Mouse (Mus musculus) CH12.LX (cell line): Measurements from ENCODE around the gene Gm4969. TPM values are rescaled to one million over a fixed set of nuclear protein-coding genes. Genes with fewer than 3 reads are reported as not detected.

Experiments used
- DNase-seq: peaks from one replicate; pipeline ENCODE4 v3.0.0-alpha.2; 2013; ENCODE audit errors: extremely low read depth
- H3K27ac ChIP-seq: 2 replicates; pipeline ENCODE4 v1.5.1; 2012; ENCODE audit warnings: low read depth, mild to moderate bottlenecking, control low read depth, moderate library complexity; ENCODE audit not compliant: insufficient read depth
- H3K27me3 ChIP-seq: replicated peaks from 2 replicates; pipeline ENCODE3; 2012; ENCODE audit warnings: inconsistent platforms
- H3K36me3 ChIP-seq, 2 experiments: replicated peaks in 1 of 2; 2 replicates each; pipeline versions ENCODE3 to v1.6.1; 2012; ENCODE audit warnings: inconsistent platforms in 1 of 2, low read length in 1 of 2, mild to moderate bottlenecking in 1 of 2, mixed read lengths in 1 of 2, moderate library complexity in 1 of 2; ENCODE audit not compliant: control insufficient read depth in 1 of 2, insufficient read depth in 1 of 2
- H3K4me1 ChIP-seq, 2 experiments: 2 replicates each; pipeline ENCODE4 v1.6.1; 2012; ENCODE audit warnings: inconsistent platforms in 1 of 2, moderate library complexity in 1 of 2; ENCODE audit not compliant: insufficient read depth in 2 of 2, control insufficient read depth in 1 of 2
- H3K4me2 ChIP-seq: 2 replicates; pipeline ENCODE4 v1.6.1; 2012; ENCODE audit warnings: low read depth, mild to moderate bottlenecking, control low read depth; ENCODE audit not compliant: poor library complexity, insufficient read depth, severe bottlenecking
- H3K4me3 ChIP-seq, 3 experiments: fragments of 150-350 bp in 1 of 3; sonication (generic) in 1 of 3; replicated peaks in 1 of 3; 2 replicates each; pipeline versions ENCODE3 to v1.5.1; 2011 to 2012; ENCODE audit warnings: low read depth in 2 of 3, low read length in 2 of 3, mild to moderate bottlenecking in 2 of 3, moderate library complexity in 2 of 3, control low read depth in 1 of 3, improper control_type of control experiment in 1 of 3, inconsistent platforms in 1 of 3, mixed read lengths in 1 of 3; ENCODE audit not compliant: poor library complexity in 1 of 3
- H3K79me2 ChIP-seq: replicated peaks from 2 replicates; pipeline ENCODE4 v1.6.1; 2012; ENCODE audit warnings: mild to moderate bottlenecking, moderate library complexity; ENCODE audit not compliant: control insufficient read depth, poor library complexity, insufficient read depth, severe bottlenecking; ENCODE audit errors: extremely low read depth
- H3K9ac ChIP-seq: 2 replicates; pipeline ENCODE4 v1.6.1; 2012; ENCODE audit warnings: low read depth, mild to moderate bottlenecking, control low read depth, moderate library complexity; ENCODE audit not compliant: insufficient read depth
- H3K9me3 ChIP-seq: replicated peaks from 2 replicates; pipeline ENCODE3; 2012; ENCODE audit warnings: low read length, inconsistent platforms, mixed read lengths
- BHLHE40 ChIP-seq: IDR thresholded peaks from 2 replicates; pipeline ENCODE4 v1.6.1; 2011; ENCODE audit warnings: mild to moderate bottlenecking, low read depth, low read length, improper control_type of control experiment
- CHD2 ChIP-seq: IDR thresholded peaks from 2 replicates; pipeline ENCODE4 v1.6.1; 2011; ENCODE audit warnings: low read length, improper control_type of control experiment
- HCFC1 ChIP-seq: IDR thresholded peaks from 2 replicates; pipeline ENCODE4 v1.6.1; 2012; ENCODE audit warnings: low read depth, mild to moderate bottlenecking, inconsistent platforms, low read length, improper control_type of control experiment
- IRF4 ChIP-seq: IDR thresholded peaks from 2 replicates; pipeline ENCODE4 v1.6.1; 2014; ENCODE audit warnings: low read depth, mild to moderate bottlenecking, inconsistent platforms, low read length, improper control_type of control experiment
- JUND ChIP-seq: conservative IDR thresholded peaks from 2 replicates; pipeline ENCODE4 v1.6.1; 2011; ENCODE audit warnings: low read depth, low read length, improper control_type of control experiment
- KAT2A ChIP-seq: IDR thresholded peaks from 2 replicates; pipeline ENCODE4 v1.6.1; 2012; ENCODE audit warnings: low read length, improper control_type of control experiment, inconsistent platforms; ENCODE audit not compliant: insufficient replicate concordance
- MAX ChIP-seq: IDR thresholded peaks from 2 replicates; pipeline ENCODE4 v1.6.1; 2011; ENCODE audit warnings: low read length, improper control_type of control experiment
- MAZ ChIP-seq: IDR thresholded peaks from 2 replicates; pipeline ENCODE4 v1.6.1; 2012; ENCODE audit warnings: low read depth, mild to moderate bottlenecking, inconsistent platforms, low read length, improper control_type of control experiment, moderate library complexity
- MEF2A ChIP-seq: IDR thresholded peaks from 2 replicates; pipeline ENCODE4 v1.6.1; 2014; ENCODE audit warnings: low read depth, mild to moderate bottlenecking, inconsistent platforms, low read length, improper control_type of control experiment, borderline replicate concordance
- NELFE ChIP-seq: IDR thresholded peaks from 2 replicates; pipeline ENCODE4 v1.6.1; 2011; ENCODE audit warnings: low read depth, low read length, improper control_type of control experiment
- NRF1 ChIP-seq: IDR thresholded peaks from 2 replicates; pipeline ENCODE4 v1.6.1; 2014; ENCODE audit warnings: low read depth, mild to moderate bottlenecking, inconsistent platforms, low read length, improper control_type of control experiment, moderate library complexity
- POLR2AphosphoS2 ChIP-seq: IDR thresholded peaks from 2 replicates; pipeline ENCODE4 v1.6.1; 2011; ENCODE audit warnings: low read depth, low read length, improper control_type of control experiment
- RAD21 ChIP-seq: IDR thresholded peaks from 2 replicates; pipeline ENCODE4 v1.6.1; 2011; ENCODE audit warnings: low read depth, mild to moderate bottlenecking, low read length, improper control_type of control experiment, moderate library complexity
- TCF12 ChIP-seq: IDR thresholded peaks from 2 replicates; pipeline ENCODE4 v1.6.1; 2014; ENCODE audit warnings: low read depth, mild to moderate bottlenecking, inconsistent platforms, low read length, improper control_type of control experiment
- USF1 ChIP-seq: IDR thresholded peaks from 2 replicates; pipeline ENCODE4 v1.6.1; 2014; ENCODE audit warnings: low read depth, mild to moderate bottlenecking, inconsistent platforms, low read length, improper control_type of control experiment
- ZC3H11A ChIP-seq: IDR thresholded peaks from 2 replicates; pipeline ENCODE4 v1.6.1; 2012; ENCODE audit warnings: low read depth, mild to moderate bottlenecking, inconsistent platforms, low read length, improper control_type of control experiment
- ZKSCAN1 ChIP-seq: IDR thresholded peaks from 2 replicates; pipeline ENCODE4 v1.6.1; 2012; ENCODE audit warnings: low read depth, inconsistent platforms, low read length, improper control_type of control experiment, borderline replicate concordance
- ZNF384 ChIP-seq: IDR thresholded peaks from 2 replicates; pipeline ENCODE4 v1.6.1; 2012; ENCODE audit warnings: low read depth, low read length, improper control_type of control experiment, inconsistent platforms
- dilution Hi-C: fragments of 300-500 bp; cut with MboI; formaldehyde crosslinking; loops from 2 replicates; pipeline ENCODE4 v1.14.3; 2020; ENCODE audit warnings: low sequenced_read_pairs; ENCODE audit not compliant: extremely low pct_unique_long_range_greater_than_20kb, extremely low pct_ligation_motif_present
- in situ Hi-C: fragments of 300-500 bp; cut with MboI; formaldehyde crosslinking; loops from 3 replicates; pipeline ENCODE4 v1.14.3; 2019; ENCODE audit warnings: low sequenced_read_pairs, low pct_ligation_motif_present, low pct_unique_long_range_greater_than_20kb, mixed read lengths
- polyA plus RNA-seq: library from polyadenylated mRNA; unstranded; fragments of >175 nt; gene quantifications from 2 replicates; pipeline ENCODE4 v1.2.1, GENCODE M21; 2012; ENCODE audit warnings: low read depth; ENCODE audit not compliant: insufficient read length
- total RNA-seq, 2 experiments: library from RNA; depleted of rRNA; stranded (reverse); fragments of 300-350 nt in 1 of 2; fragments of >200 nt in 1 of 2; gene quantifications; 2 replicates each; pipeline ENCODE4 v1.2.3; 2012 to 2014

Gm4969 gene
- total and polyA plus RNA-seq, 3 experiments, result not detected

DNA sequence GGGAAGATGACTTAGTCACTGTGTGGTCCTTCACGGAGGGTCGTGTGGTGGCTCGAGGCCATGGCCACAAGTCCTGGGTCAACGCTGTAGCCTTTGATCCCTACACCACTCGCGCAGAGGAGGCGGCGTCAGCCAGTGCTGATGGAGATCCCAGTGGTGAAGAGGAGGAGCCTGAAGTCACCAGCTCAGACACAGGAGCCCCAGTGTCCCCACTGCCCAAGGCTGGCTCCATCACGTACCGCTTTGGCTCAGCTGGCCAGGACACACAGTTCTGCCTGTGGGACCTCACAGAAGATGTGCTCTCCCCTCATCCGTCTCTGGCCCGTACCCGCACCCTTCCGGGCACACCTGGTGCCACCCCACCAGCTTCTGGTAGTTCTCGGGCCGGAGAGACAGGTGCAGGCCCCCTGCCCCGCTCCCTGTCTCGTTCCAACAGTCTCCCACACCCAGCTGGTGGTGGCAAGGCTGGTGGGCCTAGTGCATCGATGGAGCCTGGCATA, 37.7 kb downstream of the Gm4969 start:
- no peak overlapping the region for H3K9ac ChIP-seq
- H3K4me1 ChIP-seq, result peaks cover 31 to 62% of the 10 kb centered on the region in 2 experiments
- in situ Hi-C loops (no loop called here), dilution Hi-C loops (no loop called here)
- H3K27ac ChIP-seq, result no peak overlapping the region
- peaks cover 18% of the 10 kb centered on the region for H3K9me3 ChIP-seq
- H3K4me2 ChIP-seq, result no peak overlapping the region
- DNase-seq, result no peak
- no peaks in the 10 kb centered on the region for H3K79me2 ChIP-seq
- no peak overlapping the region for H3K4me3 ChIP-seq
- H3K27me3 ChIP-seq, result peaks cover 80% of the 10 kb centered on the region
- TF ChIP-seq BHLHE40 (no peak), HCFC1 (no peak), POLR2AphosphoS2 (no peak)
- H3K36me3 ChIP-seq, result no peaks in the 10 kb centered on the region

DNA sequence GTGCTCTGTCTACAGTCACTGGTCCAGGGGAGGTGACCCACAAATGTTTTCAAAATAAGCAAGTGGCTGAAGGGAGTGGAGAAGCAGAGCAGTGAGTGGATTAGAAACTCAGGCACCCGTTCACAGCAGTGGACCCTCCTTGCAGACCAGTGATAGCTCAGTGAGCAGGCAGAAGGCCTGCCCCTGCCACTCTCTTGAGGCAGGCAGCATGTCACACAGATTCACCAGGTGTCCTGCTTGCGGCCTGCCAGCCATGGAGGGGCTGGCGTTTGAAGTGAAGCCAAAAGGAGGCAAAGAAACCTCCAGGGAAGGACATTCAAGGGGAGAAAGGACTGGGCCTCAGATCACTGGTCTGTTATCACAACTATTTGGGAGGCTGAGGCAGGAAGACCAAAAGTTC, 39.4 kb downstream of the Gm4969 start:
- H3K79me2 ChIP-seq, result no peaks in the 10 kb centered on the region
- H3K9me3 ChIP-seq, result peaks cover 34% of the 10 kb centered on the region
- TF ChIP-seq MAX (no peak), TCF12 (no peak), ZNF384 (no peak), KAT2A (no peak), MAZ (no peak), ZKSCAN1 (no peak), IRF4 (no peak), MEF2A (no peak), NELFE (no peak), JUND (no peak), NRF1 (no peak), USF1 (no peak), ZC3H11A (no peak), CHD2 (no peak), RAD21 (no peak)
- H3K27me3 ChIP-seq, result peaks cover 83% of the 10 kb centered on the region
- peaks cover 18 to 45% of the 10 kb centered on the region in 2 experiments for H3K4me1 ChIP-seq
- DNase-seq, result no peak
- no peak overlapping the region for H3K9ac ChIP-seq
- no peak overlapping the region for H3K4me3 ChIP-seq
- H3K36me3 ChIP-seq, result no peaks in the 10 kb centered on the region
- H3K27ac ChIP-seq, result no peak overlapping the region
- no peak overlapping the region for H3K4me2 ChIP-seq
- in situ Hi-C loops, result no loop called here
- dilution Hi-C loops, result no loop called here
